Mouse (Mus musculus) limb, embryonic 14.5 days (tissue): ENCODE results near the gene Rad51b. TPM values are rescaled to one million over a fixed set of nuclear protein-coding genes. Genes with fewer than 3 reads are reported as not detected.

Experiments used
- ATAC-seq: fragments of 200-750 bp; cut with Nextera tagmentation; 2 replicates; pipeline ENCODE4 v1.8.0; 2017; ENCODE audit warnings: low read depth, moderate number of reproducible peaks, moderate TSS enrichment; ENCODE audit not compliant: low FRiP score
- DNase-seq: peaks from one replicate; pipeline ENCODE4 v3.0.0-alpha.2; 2015; ENCODE audit warnings: low spot score
- H3K27ac ChIP-seq: fragments of 300-500 bp; sonication (generic); replicated peaks from 2 replicates; pipeline ENCODE4 v1.5.1; 2014; ENCODE audit warnings: low read depth, mild to moderate bottlenecking, low read length, moderate library complexity, mixed read lengths
- H3K27me3 ChIP-seq: fragments of 300-500 bp; sonication (generic); 2 replicates; pipeline ENCODE4 v1.6.1; 2014; ENCODE audit warnings: low read length, mixed read lengths; ENCODE audit not compliant: control insufficient read depth, insufficient read depth
- H3K36me3 ChIP-seq: fragments of 300-500 bp; sonication (generic); 2 replicates; pipeline ENCODE4 v1.6.1; 2014; ENCODE audit warnings: mild to moderate bottlenecking, low read length, moderate library complexity, mixed read lengths; ENCODE audit not compliant: control insufficient read depth, insufficient read depth
- H3K4me1 ChIP-seq: fragments of 300-500 bp; sonication (generic); 2 replicates; pipeline ENCODE4 v1.6.1; 2014; ENCODE audit warnings: antibody characterized with exemption, low read length, mixed read lengths; ENCODE audit not compliant: control insufficient read depth, insufficient read depth
- H3K4me2 ChIP-seq: fragments of 300-500 bp; sonication (generic); replicated peaks from 2 replicates; pipeline ENCODE4 v1.6.1; 2014; ENCODE audit warnings: low read depth, mild to moderate bottlenecking, low read length, moderate library complexity; ENCODE audit not compliant: severe bottlenecking
- H3K4me3 ChIP-seq: fragments of 300-500 bp; sonication (generic); replicated peaks from 2 replicates; pipeline ENCODE4 v1.5.1; 2014; ENCODE audit warnings: low read length
- H3K9ac ChIP-seq: fragments of 300-500 bp; sonication (generic); 2 replicates; pipeline ENCODE4 v1.6.1; 2014; ENCODE audit warnings: mild to moderate bottlenecking, low read depth, low read length, moderate library complexity; ENCODE audit not compliant: severe bottlenecking
- H3K9me3 ChIP-seq: fragments of 300-500 bp; sonication (generic); 2 replicates; pipeline ENCODE4 v1.6.1; 2016; ENCODE audit warnings: low read length; ENCODE audit not compliant: control insufficient read depth
- POLR2A ChIP-seq: fragments of 200-500 bp; IDR thresholded peaks from 2 replicates; pipeline ENCODE4 v1.8.0; 2012; ENCODE audit warnings: inconsistent platforms, mild to moderate bottlenecking, moderate library complexity, borderline replicate concordance; ENCODE audit not compliant: insufficient read depth, insufficient read length; ENCODE audit errors: extremely low read depth
- WGBS: fragments of 180-500 bp; shearing (Covaris S2); extraction: QIAGEN DNeasy Blood & Tissue Kit; methylation state at CpG from one replicate; pipeline ENCODE4 v1.1.7; 2014; 5-methylcytosine and 5-hydroxymethylcytosine counted together
- polyA plus RNA-seq, 2 experiments: library from polyadenylated mRNA; depleted of rRNA in 1 of 2; stranded (reverse) in 1 of 2; unstranded in 1 of 2; fragments of >200 nt; fragmentation: Nextera tagmentation in 1 of 2; extraction: Ambion mirVana in 1 of 2; gene quantifications; 2 replicates each; pipeline versions ENCODE4 v1.2.1 to v1.2.3; 2012 to 2014

The Rad51b gene
- polyA plus RNA-seq, 2 experiments = 3.2 to 5.7 TPM

- 92% methylated on average over 6 of the region's 6 CpGs for WGBS
- no peak for TF ChIP-seq POLR2A
- Histone ChIP-seq H3K4me1 (peaks cover 3% of the 10 kb centered on the region), H3K4me3 (no peak overlapping the region), H3K9ac (no peak overlapping the region), H3K4me2 (no peak overlapping the region), H3K36me3 (no peaks in the 10 kb centered on the region), H3K9me3 (peaks cover 5% of the 10 kb centered on the region; the same call in 1 of the 2 replicates), H3K27me3 (no peaks in the 10 kb centered on the region), H3K27ac (no peak overlapping the region)
- DNase-seq (no peak), ATAC-seq (no peak)
These were observed 485.5 kb downstream of the Rad51b start for GRCm38 (mm10) chr12:79782444-79783117.

GRCm38 (mm10) chr12:79784159-79784558, 487.1 kb downstream of the Rad51b start:
- Histone ChIP-seq H3K4me1 (0 out of 2 replicates have a peak, but pooled peaks cover 2% of the 10 kb centered on the region), H3K9ac (no peak overlapping the region), H3K36me3 (no peaks in the 10 kb centered on the region), H3K27ac (peak overlapping the region; percentile 5; the same call in 1 of the 2 replicates), H3K27me3 (no peaks in the 10 kb centered on the region), H3K4me2 (no peak overlapping the region), H3K4me3 (no peak overlapping the region), H3K9me3 (peaks cover 5% of the 10 kb centered on the region; the same call in 1 of the 2 replicates)
- TF ChIP-seq POLR2A = no peak
- DNase-seq (no peak), ATAC-seq (no peak)
- 76% methylated on average over 7 of the region's 7 CpGs for WGBS

- DNase-seq = no peak
- no peak for TF ChIP-seq POLR2A
- no peak overlapping the region for H3K27ac ChIP-seq
- 93% methylated on average over 3 of the region's 3 CpGs for WGBS
- H3K4me1 ChIP-seq = no peaks in the 10 kb centered on the region
- no peaks in the 10 kb centered on the region for H3K36me3 ChIP-seq
- H3K27me3 ChIP-seq = no peaks in the 10 kb centered on the region
- peaks cover 5% of the 10 kb centered on the region; the same call in 1 of the 2 replicates for H3K9me3 ChIP-seq
- no peak overlapping the region for H3K9ac ChIP-seq
- no peak overlapping the region for H3K4me3 ChIP-seq
- no peak for ATAC-seq
- H3K4me2 ChIP-seq = no peak overlapping the region
These were observed 488.6 kb downstream of the Rad51b start for GRCm38 (mm10) chr12:79785691-79786090.

GRCm38 (mm10) chr12:79787538-79787937, 490.5 kb downstream of the Rad51b start:
- TF ChIP-seq POLR2A = no peak
- DNase-seq (no peak), ATAC-seq (no peak)
- no peak overlapping the region for H3K4me3 ChIP-seq
- 65% methylated on average over 10 of the region's 10 CpGs for WGBS
- H3K9ac ChIP-seq = no peak overlapping the region
- no peak overlapping the region for H3K4me2 ChIP-seq
- H3K27ac ChIP-seq = no peak overlapping the region
- no peaks in the 10 kb centered on the region for H3K27me3 ChIP-seq
- no peaks in the 10 kb centered on the region for H3K36me3 ChIP-seq
- H3K4me1 ChIP-seq = no peaks in the 10 kb centered on the region
- H3K9me3 ChIP-seq = peaks cover 2% of the 10 kb centered on the region; the same call in 1 of the 2 replicates

GRCm38 (mm10) chr12:79788340-79788739, 491.3 kb downstream of the Rad51b start:
- Histone ChIP-seq H3K4me2 (no peak overlapping the region), H3K36me3 (no peaks in the 10 kb centered on the region), H3K27ac (no peak overlapping the region), H3K9ac (no peak overlapping the region), H3K27me3 (no peaks in the 10 kb centered on the region), H3K9me3 (no peaks in the 10 kb centered on the region), H3K4me1 (no peaks in the 10 kb centered on the region), H3K4me3 (no peak overlapping the region)
- TF ChIP-seq POLR2A = no peak
- DNase-seq (no peak), ATAC-seq (no peak)
- WGBS = 81% methylated on average over 5 of the region's 5 CpGs
